Mouse (Mus musculus): ENCODE measurements at regions not wholly inside any gene's neighbourhood (a gene's known extent, or its start where the extent isn't known, plus 50 kb on each side); places are given as distances from the start of the nearest gene placed in this dataset.
"Not testable (repeated sequence)": the region's sequence is repeated elsewhere in the genome, so short reads cannot be mapped to it uniquely, and the experiment has no call there.

DNA sequence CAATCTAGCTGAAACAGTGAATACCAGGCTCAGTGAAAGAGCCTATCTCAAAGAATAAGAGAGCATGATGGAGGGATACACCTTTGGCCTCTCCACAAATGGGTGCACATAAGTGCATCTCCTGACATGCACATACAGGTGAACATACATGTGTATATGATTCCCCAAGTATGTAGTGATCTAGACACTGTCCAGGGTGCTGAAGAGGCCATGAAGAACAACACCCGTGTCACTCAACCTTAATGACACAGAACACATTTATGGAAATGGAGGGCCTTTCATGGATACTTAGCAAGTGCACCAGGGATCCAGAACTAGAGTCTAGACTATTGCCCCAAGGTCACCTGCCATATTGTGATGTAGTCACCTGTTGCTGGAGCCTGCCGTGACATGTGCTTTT, 56.9 kb downstream of the Spata19 start:
- DNase-seq: no peak
- intact Hi-C loops (cut with DNase I): no loop called here

DNA sequence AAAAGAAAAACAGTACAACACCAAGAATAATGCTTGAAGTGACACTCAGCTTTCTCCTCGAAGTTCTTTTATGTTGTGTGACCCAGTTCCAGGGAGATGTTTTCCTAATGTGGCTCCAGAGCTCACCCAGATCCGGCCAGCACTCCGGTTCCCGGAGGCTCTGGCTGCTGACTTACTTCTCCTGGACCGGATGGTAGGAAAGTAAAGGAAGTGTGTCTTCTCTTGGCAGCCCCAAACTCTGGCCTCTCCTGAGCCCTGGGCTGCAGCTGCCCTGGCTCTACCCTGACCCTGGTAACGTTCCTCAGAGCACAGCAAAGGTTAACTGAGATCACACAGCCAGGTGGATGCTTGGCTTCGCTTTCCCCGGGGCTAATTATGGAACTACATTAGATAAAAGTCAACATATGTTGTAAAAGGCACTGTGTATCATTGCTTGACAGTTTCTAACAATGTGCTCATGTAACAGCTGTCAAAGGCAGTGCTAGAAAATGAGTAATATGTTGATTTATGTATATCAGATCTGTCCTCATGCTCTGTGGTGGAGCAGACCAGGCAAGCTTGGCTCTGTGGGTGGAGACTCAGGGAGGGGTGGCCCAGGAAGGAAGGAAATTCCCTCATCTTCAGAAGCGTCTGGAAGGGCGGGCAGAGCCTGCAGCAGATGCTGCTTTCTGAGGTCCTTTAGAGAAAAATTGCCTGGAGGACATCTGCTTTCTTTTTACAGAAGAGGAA, 57.5 kb downstream of the Spata19 start:
- intact Hi-C loops (cut with DNase I): no loop called here
- DNase-seq: no peak

DNA sequence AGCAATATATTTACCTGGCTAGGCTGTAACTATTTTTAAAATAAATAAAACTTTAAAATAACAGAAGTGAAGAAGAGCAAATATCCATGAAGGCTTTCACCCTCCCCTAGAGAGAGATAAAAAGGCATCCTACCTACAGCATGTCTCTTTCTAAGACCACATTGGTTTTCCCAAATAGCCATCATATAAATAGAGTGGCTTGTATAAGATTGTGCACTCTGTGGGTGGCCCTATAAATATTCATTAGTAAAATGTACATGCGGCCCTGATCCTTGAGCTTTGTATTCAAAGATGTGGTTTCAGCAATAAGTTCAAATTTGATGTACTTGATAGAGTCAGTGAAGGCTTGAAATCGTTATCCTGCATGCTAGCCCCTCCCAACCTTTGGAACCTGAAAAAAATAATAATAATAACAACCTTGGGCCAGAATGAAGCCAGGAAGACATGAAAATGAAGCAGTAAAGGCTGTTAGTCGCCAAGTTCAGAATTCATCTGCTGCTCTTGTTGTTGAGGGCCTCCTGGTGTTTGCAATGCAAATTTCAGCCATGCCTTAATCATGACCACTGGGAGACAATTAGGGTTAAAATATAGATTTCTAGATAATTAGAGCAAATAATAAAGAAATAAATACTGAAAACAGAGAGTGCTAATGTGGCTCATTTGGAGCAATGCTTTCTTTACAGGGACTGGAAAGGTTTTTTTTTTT, 61.9 kb downstream of the Spata19 start:
- intact Hi-C loops (cut with DNase I): no loop called here

DNA sequence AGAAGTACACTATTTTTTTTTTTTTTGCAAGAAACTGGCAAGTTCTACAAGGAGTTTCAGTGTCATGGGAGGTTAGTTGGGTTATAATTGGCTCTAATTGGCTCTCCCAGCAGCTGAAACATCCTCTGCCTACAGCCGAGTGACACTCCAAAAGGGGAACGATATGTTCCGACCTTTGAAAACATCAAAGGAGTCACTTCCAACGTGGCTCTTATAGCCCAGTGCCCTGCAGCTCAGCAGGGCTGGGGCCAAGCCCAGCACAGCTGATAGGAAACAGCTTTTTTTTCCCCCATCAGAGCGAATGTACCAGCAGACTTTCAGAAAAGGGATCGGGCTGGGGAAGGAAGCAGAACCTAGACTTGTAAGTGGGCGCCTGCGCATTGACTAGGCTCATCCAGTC, 64.4 kb downstream of the Spata19 start:
- intact Hi-C loops (cut with DNase I): no loop called here

More for the DNA sequence above, 61.9 kb downstream of the Spata19 start:
- no peak for DNase-seq

DNA sequence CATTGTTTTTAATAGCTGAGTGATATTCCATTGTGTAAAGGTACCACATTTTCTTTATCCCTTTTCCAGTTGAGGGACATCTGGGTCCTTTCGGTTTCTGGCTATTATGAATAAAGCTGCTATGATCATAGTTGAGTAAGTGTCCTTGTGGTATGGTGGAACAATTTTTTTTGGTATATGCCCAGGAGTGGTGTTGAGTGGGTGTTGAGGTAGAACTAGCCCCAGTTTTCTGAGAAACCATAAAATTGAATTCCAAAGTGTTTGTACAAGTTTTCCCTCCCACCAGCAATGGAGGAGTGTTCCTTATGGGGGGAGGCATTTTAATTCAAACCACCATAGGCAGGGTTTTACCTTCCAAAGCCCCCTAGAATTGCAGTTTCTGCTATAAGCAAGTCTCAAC, 67.4 kb downstream of the Spata19 start:
- intact Hi-C loops (cut with DNase I): no loop called here

More for the DNA sequence above, 64.4 kb downstream of the Spata19 start:
- DNase-seq: no peak

DNA sequence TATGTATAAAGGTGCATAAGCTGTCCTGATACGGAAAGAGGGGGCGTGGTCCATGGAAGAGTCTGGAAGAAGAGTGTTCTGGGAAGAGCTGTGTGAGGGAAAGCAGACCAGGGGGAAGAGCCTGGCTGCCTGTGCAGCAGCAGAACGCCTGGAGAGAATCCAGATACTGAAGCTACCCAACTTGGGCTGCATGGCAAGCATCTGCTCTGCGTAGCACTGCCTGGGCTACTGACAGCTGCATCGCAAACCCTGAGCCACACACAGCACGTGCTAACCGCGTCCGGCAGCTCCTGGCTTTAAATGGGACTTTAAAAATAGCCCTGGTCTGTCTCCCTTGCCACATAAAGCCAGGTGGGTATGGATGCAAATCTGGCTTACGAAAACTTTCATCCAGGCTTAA, 78.9 kb downstream of the Spata19 start:
- no peak for DNase-seq

More for the DNA sequence above, 67.4 kb downstream of the Spata19 start:
- no peak for DNase-seq

DNA sequence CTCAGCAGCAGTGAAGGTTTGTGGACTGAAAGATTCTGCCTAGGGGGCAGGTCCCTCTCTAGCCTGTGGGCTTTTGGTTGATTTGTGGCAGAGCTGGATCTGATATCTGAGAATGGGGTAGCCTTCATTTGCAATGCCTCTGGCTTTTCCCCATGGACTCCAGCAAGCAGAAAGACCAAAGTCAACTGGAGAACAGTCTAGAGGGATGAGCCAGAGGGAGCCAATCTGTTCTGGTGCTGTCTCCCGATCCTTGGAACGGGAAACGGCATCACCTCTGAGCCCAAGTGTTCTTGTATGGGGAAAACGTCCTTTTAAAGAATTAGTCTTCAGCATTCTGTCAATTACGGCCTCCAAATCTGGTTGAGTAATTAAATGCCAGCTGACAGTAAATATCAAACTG, 80.0 kb downstream of the Spata19 start:
- DNase-seq: no peak
- intact Hi-C loops (cut with DNase I): no loop called here

More for the DNA sequence above, 78.9 kb downstream of the Spata19 start:
- intact Hi-C loops (cut with DNase I): no loop called here

DNA sequence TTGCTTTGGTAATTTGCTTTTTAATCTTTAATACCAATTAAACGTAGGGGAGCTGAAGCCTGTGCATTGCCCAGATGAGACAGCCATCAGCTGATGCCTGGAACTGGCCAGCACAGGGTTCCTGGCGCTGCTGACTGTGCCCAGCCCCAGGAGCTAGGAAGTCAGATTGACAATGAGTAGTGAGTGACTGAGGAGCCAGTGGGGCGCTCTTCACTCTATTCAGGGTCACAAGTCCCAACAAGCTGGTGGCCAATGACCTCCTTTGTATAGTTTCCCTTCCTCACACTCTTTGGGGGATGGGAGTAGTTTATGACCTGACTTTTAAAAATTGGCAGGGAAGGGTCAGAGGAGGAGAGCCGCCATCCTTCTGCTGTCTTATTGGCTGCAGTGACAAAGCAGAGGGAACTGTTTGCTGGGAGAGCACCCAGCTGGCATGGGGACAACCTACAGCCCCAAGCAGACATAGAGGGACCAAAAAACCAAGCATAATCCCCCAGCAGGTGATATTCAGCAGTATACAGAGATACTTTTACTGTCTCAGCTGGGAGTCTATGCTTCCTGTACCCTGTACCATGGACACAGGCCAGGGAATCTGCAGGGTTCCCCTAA, 80.6 kb downstream of the Spata19 start:
- intact Hi-C loops (cut with DNase I): no loop called here
- no peak for DNase-seq

DNA sequence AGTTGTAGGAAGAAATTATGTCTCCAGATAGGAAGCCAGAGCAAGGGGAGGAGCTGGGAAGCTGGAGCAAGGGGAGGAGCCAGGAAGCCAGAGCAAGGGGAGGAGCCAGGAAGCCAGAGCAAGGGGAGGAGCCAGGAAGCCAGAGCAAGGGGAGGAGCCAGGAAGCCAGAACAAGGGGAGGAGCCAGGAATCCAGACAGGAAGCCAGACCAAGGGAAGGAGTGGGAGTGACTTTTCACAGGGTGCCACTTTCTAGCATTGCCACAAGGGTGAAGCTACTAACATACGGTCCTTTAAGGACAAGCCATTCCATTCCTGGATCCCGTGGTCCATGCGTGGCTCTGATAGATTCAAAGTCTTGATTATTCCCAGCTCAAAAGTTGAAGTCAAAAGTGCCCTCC, 81.7 kb downstream of the Spata19 start:
- DNase-seq: no peak
- intact Hi-C loops (cut with DNase I): no loop called here

DNA sequence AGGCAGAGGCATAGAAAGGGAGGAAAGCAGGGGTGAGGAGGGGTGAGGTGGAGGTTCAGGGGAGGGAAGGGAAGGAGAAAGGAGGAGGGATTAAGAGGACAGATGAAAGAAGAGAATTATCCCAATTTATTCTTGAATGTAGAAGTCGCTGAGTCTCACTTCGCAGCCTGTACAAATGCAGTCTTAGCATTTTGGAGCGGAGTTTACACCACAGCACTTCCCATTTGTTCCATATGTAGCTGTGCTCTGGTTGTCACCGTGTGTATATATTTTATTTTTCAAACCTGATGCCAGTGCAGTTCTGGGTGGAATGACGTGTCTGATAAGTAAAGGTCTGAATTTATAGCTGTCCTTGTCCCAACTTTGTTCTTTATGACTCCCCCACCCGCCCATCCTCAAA, 105.2 kb downstream of the Spata19 start:
- intact Hi-C loops (cut with DNase I): no loop called here
- DNase-seq: no peak

DNA sequence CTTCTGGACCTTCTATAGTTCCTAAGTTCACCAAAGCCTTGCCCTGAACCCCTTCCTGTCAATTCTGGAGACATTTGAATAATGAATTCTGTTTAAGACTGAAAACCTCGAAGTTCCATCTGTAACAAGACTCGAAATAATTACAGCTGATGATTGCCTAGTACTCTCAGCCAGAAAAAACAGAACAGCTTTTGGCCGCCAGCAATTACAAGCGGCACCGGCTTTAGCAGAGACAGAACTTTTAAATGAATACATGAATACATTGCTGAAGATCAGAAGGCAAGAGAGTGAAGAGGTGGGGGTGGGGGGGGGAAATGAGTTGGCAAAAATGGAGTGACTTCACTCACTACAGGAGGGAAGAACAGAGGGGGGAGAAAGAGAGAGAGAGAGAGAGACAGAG, 112.6 kb downstream of the Spata19 start:
- intact Hi-C loops (cut with DNase I): no loop called here

DNA sequence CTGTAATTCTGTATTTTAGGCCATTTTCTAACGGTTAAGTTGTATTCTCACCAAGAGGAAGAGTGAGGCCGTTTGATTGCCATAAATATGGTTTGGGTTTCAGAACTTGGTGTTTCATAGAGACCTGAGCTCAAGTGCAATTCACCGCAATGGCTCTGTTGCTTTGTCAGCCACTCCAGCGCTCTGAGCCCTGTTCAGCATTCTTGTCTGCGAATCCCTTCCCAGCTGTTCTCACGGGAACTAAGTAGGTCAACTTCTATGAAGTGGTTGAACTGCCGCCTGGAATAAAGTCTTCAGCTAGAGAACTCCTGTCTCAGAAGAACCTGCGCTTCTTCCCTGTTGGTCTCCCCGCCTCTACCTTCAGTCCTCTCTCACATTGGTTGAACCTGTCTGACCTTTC, 113.1 kb downstream of the Spata19 start:
- DNase-seq: no peak
- intact Hi-C loops (cut with DNase I): no loop called here

More for the DNA sequence above, 112.6 kb downstream of the Spata19 start:
- DNase-seq: no peak

DNA sequence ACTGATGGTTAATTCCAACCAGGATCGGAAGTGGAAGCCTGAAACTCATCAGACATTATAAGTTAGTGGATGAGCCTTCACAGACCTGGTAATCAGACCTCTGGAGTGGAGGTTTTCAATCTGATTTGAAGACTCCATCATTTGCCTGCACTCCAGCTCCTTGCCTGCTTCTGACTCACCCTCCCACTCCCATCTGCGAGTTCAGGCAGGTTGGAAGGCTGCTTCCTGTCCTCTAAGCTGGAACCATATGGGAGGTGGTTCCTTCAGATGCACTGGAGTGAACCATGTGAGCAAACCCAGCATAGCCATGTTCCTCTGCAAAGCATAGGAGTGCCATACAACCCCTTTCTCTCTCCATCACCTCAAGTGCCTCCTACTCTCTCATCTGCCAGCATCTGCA, 114.6 kb downstream of the Spata19 start:
- intact Hi-C loops (cut with DNase I): no loop called here
- no peak for DNase-seq

DNA sequence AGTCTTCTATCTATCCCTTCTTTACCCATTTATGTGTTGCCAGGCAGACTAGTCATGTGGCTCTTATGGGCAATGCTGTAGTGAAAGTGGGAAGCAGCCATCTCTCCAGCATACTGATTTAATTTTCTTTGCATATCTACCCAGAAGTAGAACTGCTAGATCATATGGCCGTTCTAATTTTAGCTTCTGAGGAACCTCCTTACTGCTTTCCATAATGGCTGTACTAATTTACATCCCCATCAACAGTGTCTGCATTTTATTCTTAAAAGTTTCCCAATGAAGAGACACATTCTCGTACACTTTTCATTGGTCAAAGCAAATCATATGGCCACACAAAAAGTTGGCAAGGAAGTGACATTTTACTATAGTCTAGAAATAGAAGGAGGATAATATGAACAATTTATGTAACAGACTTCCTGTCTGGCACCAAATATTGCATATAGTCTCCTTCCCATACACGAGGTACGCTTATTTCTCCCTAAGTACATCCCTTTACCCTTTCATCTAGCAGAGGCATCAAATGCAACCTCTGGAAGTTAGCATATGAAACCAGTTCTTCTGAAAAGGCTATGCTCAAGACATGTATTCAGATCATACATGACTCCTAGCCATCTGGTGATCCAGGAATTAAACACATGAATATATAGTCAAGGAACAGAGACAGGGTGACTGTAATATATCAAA, 119.0 kb downstream of the Spata19 start:
- intact Hi-C loops (cut with DNase I): no loop called here

DNA sequence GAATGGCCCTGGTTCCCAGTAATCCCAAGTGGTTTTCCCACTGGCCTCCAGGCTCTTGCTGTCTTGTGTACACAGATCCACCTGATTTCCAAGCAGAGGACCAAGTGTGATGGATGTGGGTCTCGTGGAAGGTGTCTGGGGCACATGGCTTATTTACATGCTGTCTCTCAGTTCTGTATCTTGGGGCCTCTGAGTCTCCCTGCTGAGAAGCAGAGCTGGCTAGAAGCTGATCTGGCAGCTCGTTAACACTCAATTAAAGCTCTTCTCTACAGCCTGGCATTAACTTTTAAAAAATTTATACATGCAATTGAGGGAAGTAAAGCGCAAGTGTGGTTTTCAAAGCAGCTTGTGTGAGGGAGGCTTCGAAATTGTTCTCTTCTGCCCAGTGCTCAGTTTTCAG, 121.4 kb downstream of the Spata19 start:
- intact Hi-C loops (cut with DNase I): no loop called here
- no peak for DNase-seq

More for the DNA sequence above, 119.0 kb downstream of the Spata19 start:
- DNase-seq: no peak

DNA sequence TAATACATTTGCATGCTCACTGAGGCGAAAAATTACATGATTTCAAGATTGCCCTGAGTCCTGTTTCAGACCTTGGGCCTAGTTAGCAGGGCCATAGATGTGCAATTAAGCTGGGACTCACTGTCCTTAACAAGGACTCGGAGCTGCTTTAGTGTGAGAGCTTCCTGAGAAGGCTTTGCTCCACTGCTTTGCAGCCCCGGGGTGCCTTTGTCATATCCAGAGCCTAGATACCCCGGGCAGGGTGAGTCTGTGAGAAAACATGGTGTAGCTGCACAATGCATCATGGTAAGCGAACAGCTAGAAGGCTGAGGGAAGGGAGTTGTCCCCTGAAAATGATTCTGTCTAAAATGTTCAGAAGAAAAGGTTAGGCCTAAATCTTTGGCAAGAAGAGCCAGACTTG, 123.1 kb downstream of the Spata19 start:
- intact Hi-C loops (cut with DNase I): no loop called here
- no peak for DNase-seq

DNA sequence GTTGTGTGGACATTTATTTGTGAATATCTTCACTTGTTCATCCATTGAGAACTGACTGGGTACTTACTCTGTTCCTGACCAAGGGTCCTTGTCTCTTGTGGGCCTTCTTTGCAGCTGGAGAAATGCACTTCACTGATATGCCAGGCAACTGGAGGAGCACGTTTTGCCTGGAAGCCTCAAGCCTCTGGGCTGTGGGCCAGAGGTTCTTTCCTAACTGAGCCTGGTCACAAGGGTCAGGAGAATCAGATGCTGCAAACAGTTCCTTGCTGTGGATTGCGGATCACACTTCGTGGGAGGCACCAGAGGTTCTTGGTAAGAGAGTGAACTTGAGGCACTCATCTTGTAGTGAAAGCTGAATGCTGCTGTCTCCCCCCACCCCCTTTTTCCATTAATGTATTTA, 124.6 kb downstream of the Spata19 start:
- intact Hi-C loops (cut with DNase I): no loop called here
- peak in 1 of 2 experiments; percentile 17 for DNase-seq

DNA sequence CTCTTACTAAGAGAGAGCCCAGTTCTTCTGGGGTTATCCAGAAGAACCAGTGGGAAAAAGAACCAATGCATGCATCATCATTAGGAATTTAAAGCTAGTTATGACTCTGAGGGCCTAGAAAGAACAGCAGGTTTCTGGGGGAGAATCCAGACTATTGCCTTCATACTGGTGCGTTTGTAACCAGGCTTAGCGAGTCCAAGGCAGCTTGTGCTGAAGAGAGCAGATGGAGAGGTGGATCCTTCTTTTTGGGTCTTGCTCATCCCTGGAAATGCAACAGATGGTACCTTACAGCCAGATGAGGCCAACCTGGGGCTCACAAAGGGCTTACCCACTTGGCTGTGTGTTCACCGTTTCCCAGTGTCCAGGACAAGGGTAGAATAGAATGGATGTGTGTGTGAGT, 130.1 kb downstream of the Spata19 start:
- intact Hi-C loops (cut with DNase I): no loop called here

DNA sequence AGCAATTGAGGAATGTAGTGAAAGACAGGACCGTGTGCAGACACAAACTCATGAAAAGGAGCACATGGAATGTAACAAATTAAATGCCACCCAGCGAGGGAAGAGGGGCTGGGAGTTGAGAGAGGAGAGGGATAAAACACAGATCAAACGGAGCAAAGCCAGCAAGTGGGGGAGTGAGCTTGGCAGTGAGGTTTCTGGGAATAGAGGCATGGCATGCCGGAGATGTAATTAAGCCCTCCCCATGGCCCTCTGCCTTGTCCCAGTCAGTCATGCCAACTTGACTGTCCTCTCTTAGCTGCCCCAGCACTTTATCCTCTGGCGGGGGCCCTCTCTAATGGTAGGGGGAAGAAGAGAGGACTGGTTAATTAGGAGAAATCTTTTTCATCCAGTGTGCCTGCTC, 141.9 kb downstream of the Spata19 start:
- DNase-seq: no peak
- intact Hi-C loops (cut with DNase I): no loop called here

More for the DNA sequence above, 130.1 kb downstream of the Spata19 start:
- no peak for DNase-seq

DNA sequence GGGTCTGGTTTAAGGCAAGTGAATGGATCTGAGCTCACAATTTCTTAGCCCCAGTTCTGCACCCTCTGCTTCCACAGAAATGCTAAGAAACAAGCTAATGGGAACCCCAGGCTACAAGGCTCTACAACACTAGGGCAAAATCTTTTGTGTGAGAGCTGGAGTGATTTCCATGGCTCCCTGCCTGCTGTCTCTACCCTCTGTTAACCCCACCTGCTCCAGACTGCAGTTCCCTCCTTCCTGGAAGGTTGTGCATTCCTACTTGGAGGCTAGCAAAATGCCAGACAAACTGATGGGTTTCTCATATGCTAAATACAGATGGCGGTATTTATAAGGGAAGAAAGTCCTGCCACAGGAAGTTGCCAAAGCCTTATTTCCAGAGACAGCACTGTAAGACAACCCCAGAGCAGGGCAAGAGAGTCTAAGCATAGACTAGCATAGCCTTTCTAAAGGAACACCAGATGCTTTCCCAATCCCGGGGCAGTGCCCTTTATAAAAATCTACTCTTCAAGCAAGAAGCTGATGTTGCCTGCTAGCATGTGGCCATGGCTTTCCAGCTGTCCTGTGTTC, 145.1 kb downstream of the Spata19 start:
- intact Hi-C loops (cut with DNase I): no loop called here

DNA sequence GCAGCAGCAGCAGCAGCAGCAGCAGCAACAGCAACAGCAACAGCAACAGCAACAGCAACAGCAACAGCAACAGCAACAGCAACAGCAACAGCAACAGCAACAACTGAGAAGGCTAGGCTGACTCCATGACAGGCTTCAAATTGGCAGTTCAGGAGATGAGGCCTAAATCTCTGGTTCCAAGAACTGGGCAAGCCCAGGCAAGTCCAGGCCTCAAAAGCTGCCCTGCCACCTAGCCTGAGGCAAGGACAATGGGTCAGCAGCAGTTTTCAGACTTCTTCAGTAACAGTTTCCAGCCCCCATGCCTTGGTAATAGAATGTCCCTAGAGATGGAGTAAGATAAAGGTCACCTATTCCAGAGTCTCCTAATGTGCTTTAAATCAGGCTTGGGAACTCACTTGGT, 158.1 kb downstream of the Spata19 start:
- DNase-seq; intact Hi-C loops (cut with DNase I): not testable (repeated sequence)

More for the DNA sequence above, 145.1 kb downstream of the Spata19 start:
- no peak for DNase-seq
